Mouse (Mus musculus) hindbrain, postnatal 0 days (tissue): ENCODE measurements around the gene Gsc. TPM values are rescaled to one million over a fixed set of nuclear protein-coding genes. Genes with fewer than 3 reads are reported as not detected.
A peak's percentile ranks its signal among the peaks of the same experiment; 100 is the strongest.
"Not testable (repeated sequence)": the region's sequence is repeated elsewhere in the genome, so short reads cannot be mapped to it uniquely, and the experiment has no call there.

Experiments used
- ATAC-seq: fragments of 200-750 bp; cut with Nextera tagmentation; 2 replicates; pipeline ENCODE4 v1.8.0; 2017; ENCODE audit warnings: mild to moderate bottlenecking, moderate TSS enrichment, moderate library complexity
- DNase-seq: peaks from one replicate; pipeline ENCODE4 v3.0.0-alpha.2; 2015; ENCODE audit warnings: low spot score
- H3K27ac ChIP-seq: fragments of 300-500 bp; sonication (generic); 2 replicates; pipeline ENCODE4 v1.5.1; 2014; ENCODE audit warnings: mild to moderate bottlenecking
- H3K27me3 ChIP-seq: fragments of 300-500 bp; sonication (generic); 2 replicates; pipeline ENCODE4 v1.6.1; 2014; ENCODE audit warnings: low read length, mixed read lengths; ENCODE audit not compliant: insufficient read depth
- H3K36me3 ChIP-seq: fragments of 300-500 bp; sonication (generic); 2 replicates; pipeline ENCODE4 v1.6.1; 2014; ENCODE audit warnings: low read length, mixed read lengths; ENCODE audit not compliant: insufficient read depth
- H3K4me1 ChIP-seq: fragments of 300-500 bp; sonication (generic); 2 replicates; pipeline ENCODE4 v1.6.1; 2014; ENCODE audit warnings: antibody characterized with exemption, low read length, mixed read lengths; ENCODE audit not compliant: insufficient read depth
- H3K4me2 ChIP-seq: fragments of 300-500 bp; sonication (generic); 2 replicates; pipeline ENCODE4 v1.6.1; 2014; ENCODE audit warnings: low read depth, mild to moderate bottlenecking, low read length, moderate library complexity, mixed read lengths
- H3K4me3 ChIP-seq: fragments of 300-500 bp; sonication (generic); 2 replicates; pipeline ENCODE4 v1.5.1; 2014; ENCODE audit warnings: low read length
- H3K9ac ChIP-seq: fragments of 300-500 bp; sonication (generic); replicated peaks from 2 replicates; pipeline ENCODE4 v1.6.1; 2014; ENCODE audit warnings: mild to moderate bottlenecking, low read length, moderate library complexity, mixed read lengths
- H3K9me3 ChIP-seq: fragments of 300-500 bp; sonication (generic); 2 replicates; pipeline ENCODE4 v1.6.1; 2016; ENCODE audit warnings: low read length, mixed read lengths
- CTCF ChIP-seq: IDR thresholded peaks from 2 replicates; pipeline ENCODE4 v1.5.1; 2016; ENCODE audit warnings: antibody characterized with exemption, control low read depth, low read depth
- whole genome bisulfite sequencing: fragments of 180-500 bp; shearing (Covaris S2); extraction: QIAGEN DNeasy Blood & Tissue Kit; methylation state at CpG from one replicate; pipeline ENCODE4 v1.1.7; 2014; 5-methylcytosine and 5-hydroxymethylcytosine counted together
- polyA plus RNA-seq: library from polyadenylated mRNA; unstranded; fragments of >200 nt; fragmentation: Nextera tagmentation; extraction: Ambion mirVana; gene quantifications from 2 replicates; pipeline ENCODE4 v1.2.1, GENCODE M21; 2015
- total RNA-seq: library from RNA; depleted of rRNA; stranded (reverse); fragments of >200 nt; gene quantifications from 2 replicates; pipeline ENCODE4 v1.2.3, GENCODE M21; 2014

Gene Gsc
- total and polyA plus RNA-seq, 2 experiments from 2014 or later, result not detected

GRCm38 (mm10) chr12:104461372-104461771, 11.8 kb downstream of the Gsc start:
- H3K4me2 ChIP-seq, result no peak overlapping the region
- H3K27ac ChIP-seq, result no peak overlapping the region
- H3K4me3 ChIP-seq, result no peak overlapping the region
- H3K9me3 ChIP-seq, result no peaks in the 10 kb centered on the region
- H3K4me1 ChIP-seq, result no peaks in the 10 kb centered on the region
- H3K27me3 ChIP-seq, result no peaks in the 10 kb centered on the region
- no peak for TF ChIP-seq CTCF
- no peak for DNase-seq
- 44% methylated on average over 8 of the region's 8 CpGs for WGBS
- no peaks in the 10 kb centered on the region for H3K36me3 ChIP-seq
- ATAC-seq, result no peak
- H3K9ac ChIP-seq, result no peak overlapping the region

GRCm38 (mm10) chr12:104459377-104459776, 13.8 kb downstream of the Gsc start:
- Histone ChIP-seq H3K4me3 (no peak overlapping the region), H3K9ac (no peak overlapping the region), H3K4me1 (no peaks in the 10 kb centered on the region), H3K9me3 (0 out of 2 replicates have a peak, but pooled peaks cover 3% of the 10 kb centered on the region), H3K27me3 (no peaks in the 10 kb centered on the region), H3K4me2 (no peak overlapping the region), H3K27ac (no peak overlapping the region), H3K36me3 (no peaks in the 10 kb centered on the region)
- no peak for DNase-seq
- whole genome bisulfite sequencing, result 72% methylated on average over 6 of the region's 6 CpGs
- TF ChIP-seq CTCF, result no peak; the same call in 1 of the 2 replicates
- ATAC-seq, result no peak

GRCm38 (mm10) chr12:104453002-104453401, 20.1 kb downstream of the Gsc start:
- Histone ChIP-seq H3K9me3 (0 out of 2 replicates have a peak, but pooled peaks cover 3% of the 10 kb centered on the region), H3K9ac (no peak overlapping the region), H3K27ac (no peak overlapping the region), H3K4me2 (no peak overlapping the region), H3K4me3 (no peak overlapping the region), H3K36me3 (no peaks in the 10 kb centered on the region), H3K4me1 (no peaks in the 10 kb centered on the region), H3K27me3 (no peaks in the 10 kb centered on the region)
- TF ChIP-seq CTCF, result peak; percentile 33
- 59% methylated on average over 1 of the region's 1 CpGs for WGBS
- ATAC-seq (no peak), DNase-seq (no peak)

- no peaks in the 10 kb centered on the region for H3K27me3 ChIP-seq
- H3K4me2 ChIP-seq, result no peak overlapping the region
- no peaks in the 10 kb centered on the region for H3K36me3 ChIP-seq
- no peak for ATAC-seq
- no peak overlapping the region for H3K27ac ChIP-seq
- DNase-seq, result no peak
- H3K9me3 ChIP-seq, result 0 out of 2 replicates have a peak, but pooled peaks cover 3% of the 10 kb centered on the region
- no peaks in the 10 kb centered on the region for H3K4me1 ChIP-seq
- TF ChIP-seq CTCF, result no peak
- no peak overlapping the region for H3K4me3 ChIP-seq
- 64% methylated on average over 10 of the region's 10 CpGs for WGBS
- no peak overlapping the region for H3K9ac ChIP-seq
Measured at GRCm38 (mm10) chr12:104450257-104450656, 22.9 kb downstream of the Gsc start.

GRCm38 (mm10) chr12:104448099-104448498, 25.0 kb downstream of the Gsc start:
- Histone ChIP-seq H3K27me3 (no peaks in the 10 kb centered on the region), H3K4me2 (no peak overlapping the region), H3K9me3 (no peaks in the 10 kb centered on the region), H3K9ac (no peak overlapping the region), H3K36me3 (no peaks in the 10 kb centered on the region), H3K4me1 (no peaks in the 10 kb centered on the region), H3K4me3 (no peak overlapping the region), H3K27ac (no peak overlapping the region)
- TF ChIP-seq CTCF, result peak; percentile 68
- WGBS, result 28% methylated on average over 13 of the region's 13 CpGs
- peak; percentile 47 for DNase-seq
- no peak for ATAC-seq

- H3K9ac ChIP-seq, H3K36me3 ChIP-seq, H3K27me3 ChIP-seq, H3K27ac ChIP-seq, H3K9me3 ChIP-seq, H3K4me1 ChIP-seq, ATAC-seq, DNase-seq, H3K4me3 ChIP-seq, H3K4me2 ChIP-seq: not testable (repeated sequence)
- WGBS, result 77% methylated on average over 25 of the region's 25 CpGs
Measured at GRCm38 (mm10) chr12:104447056-104447455, 26.1 kb downstream of the Gsc start.

- no peaks in the 10 kb centered on the region for H3K9me3 ChIP-seq
- H3K36me3 ChIP-seq, result no peaks in the 10 kb centered on the region
- ATAC-seq (no peak), DNase-seq (no peak)
- TF ChIP-seq CTCF, result no peak
- no peak overlapping the region for H3K27ac ChIP-seq
- 84% methylated on average over 11 of the region's 11 CpGs for WGBS
- H3K4me2 ChIP-seq, result no peak overlapping the region
- no peaks in the 10 kb centered on the region for H3K27me3 ChIP-seq
- H3K4me3 ChIP-seq, result no peak overlapping the region
- H3K4me1 ChIP-seq, result no peaks in the 10 kb centered on the region
- no peak overlapping the region for H3K9ac ChIP-seq
Measured at GRCm38 (mm10) chr12:104443716-104444115, 29.4 kb downstream of the Gsc start.
